Mouse (Mus musculus): ENCODE measurements around the gene Mrtfa. TPM values are rescaled to one million over a fixed set of nuclear protein-coding genes. Genes with fewer than 3 reads are reported as not detected.

Gene Mrtfa
- polyA plus RNA-seq, 1 experiment from 2014 or later, result 61.9 TPM

DNA sequence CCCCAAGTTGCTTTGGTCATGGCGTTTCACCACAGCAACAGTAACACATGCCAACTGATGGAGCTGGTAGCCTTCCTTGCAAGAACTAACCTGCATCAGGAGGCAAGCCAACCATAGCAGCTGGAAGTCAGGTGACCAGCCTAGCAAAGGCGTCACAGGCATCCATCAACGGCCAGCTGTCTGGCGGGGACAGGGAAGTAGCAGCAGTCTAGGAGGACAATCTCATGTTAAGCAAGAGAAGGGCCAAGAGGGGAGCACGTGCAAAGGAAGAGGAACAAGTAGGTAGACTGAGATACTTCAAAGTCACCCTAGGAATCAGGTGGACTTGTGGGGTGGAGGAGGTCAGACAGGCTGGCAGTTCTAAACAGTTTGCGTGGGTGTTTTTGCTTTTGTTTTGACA, 28.5 kb upstream of the Mrtfa start:
- WGBS (ENCODE audit: missing documents), result 28% methylated on average over 6 of the region's 6 CpGs
- Histone ChIP-seq H3K4me3 (ENCODE audit: inconsistent target) (no peak overlapping the region), H3K36me3 (ENCODE audit: inconsistent target) (no peaks in the 10 kb centered on the region), H3K79me2 (ENCODE audit: inconsistent target) (no peaks in the 10 kb centered on the region), H3K27ac (no peak overlapping the region)

DNA sequence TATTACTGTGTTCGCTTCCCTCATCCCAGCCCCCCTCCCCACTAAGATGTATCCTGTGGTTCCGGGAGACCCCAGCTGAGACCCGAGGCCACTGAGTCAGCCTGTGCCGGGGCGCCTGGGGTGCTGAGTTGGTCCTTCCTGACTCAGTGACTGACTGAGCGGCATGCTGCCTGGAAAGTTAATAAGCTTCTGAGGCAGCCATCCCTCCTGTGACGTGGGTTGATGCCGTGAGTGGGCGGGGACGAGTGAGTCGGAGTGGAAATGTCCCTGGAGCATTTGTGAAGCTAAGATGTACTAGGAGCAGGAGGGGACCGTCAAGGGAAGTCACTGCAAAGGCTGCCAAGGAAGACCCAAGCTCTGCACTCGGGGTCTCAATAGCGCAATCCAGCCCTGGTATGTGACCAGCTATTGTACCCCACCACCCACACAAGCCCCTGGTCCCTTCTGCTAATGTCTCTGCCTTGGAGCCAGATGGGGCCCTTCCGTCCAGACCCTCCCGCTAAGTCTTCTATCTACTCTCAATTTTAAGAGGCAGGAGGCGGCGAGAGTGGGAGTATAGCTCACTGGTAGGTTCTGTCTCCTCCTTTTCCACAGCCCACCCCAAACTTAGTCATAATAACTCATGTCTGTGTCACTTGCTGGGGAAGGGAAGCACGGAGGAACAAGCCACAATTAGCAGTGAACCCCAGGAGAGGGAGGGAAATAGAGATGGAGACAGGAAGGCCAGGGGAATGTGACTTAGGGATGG, 26.5 kb upstream of the Mrtfa start:
- 92% methylated on average over 19 of the region's 19 CpGs for WGBS (ENCODE audit: missing documents)
- no peaks in the 10 kb centered on the region for H3K36me3 ChIP-seq (ENCODE audit: inconsistent target)
- no peak overlapping the region for H3K4me3 ChIP-seq (ENCODE audit: inconsistent target)
- H3K27ac ChIP-seq, result no peak overlapping the region
- no peaks in the 10 kb centered on the region for H3K79me2 ChIP-seq (ENCODE audit: inconsistent target)

GRCm38 (mm10) chr15:81212976-81213375, 22.4 kb upstream of the Mrtfa start:
- H3K4me3 ChIP-seq (ENCODE audit: inconsistent target), result no peak overlapping the region
- H3K36me3 ChIP-seq (ENCODE audit: inconsistent target), result no peaks in the 10 kb centered on the region
- no peak overlapping the region for H3K27ac ChIP-seq
- no peaks in the 10 kb centered on the region for H3K79me2 ChIP-seq (ENCODE audit: inconsistent target)
- 92% methylated on average over 11 of the region's 15 CpGs for WGBS (ENCODE audit: missing documents)

GRCm38 (mm10) chr15:81210496-81210895, 19.9 kb upstream of the Mrtfa start:
- H3K36me3 ChIP-seq (ENCODE audit: inconsistent target), result no peaks in the 10 kb centered on the region
- WGBS (ENCODE audit: missing documents), result 3% methylated on average over 4 of the region's 5 CpGs
- no peaks in the 10 kb centered on the region for H3K79me2 ChIP-seq (ENCODE audit: inconsistent target)
- no peak overlapping the region for H3K4me3 ChIP-seq (ENCODE audit: inconsistent target)
- H3K27ac ChIP-seq, result no peak overlapping the region

- H3K36me3 ChIP-seq (ENCODE audit: inconsistent target), result no peaks in the 10 kb centered on the region
- no peaks in the 10 kb centered on the region for H3K79me2 ChIP-seq (ENCODE audit: inconsistent target)
- H3K4me3 ChIP-seq (ENCODE audit: inconsistent target), result no peak overlapping the region
- H3K27ac ChIP-seq, result no peak overlapping the region
- WGBS (ENCODE audit: missing documents), result 92% methylated on average over 5 of the region's 5 CpGs
Measured at GRCm38 (mm10) chr15:81202462-81202861, 11.9 kb upstream of the Mrtfa start.

- H3K79me2 ChIP-seq (ENCODE audit: inconsistent target), result no peaks in the 10 kb centered on the region
- H3K27ac ChIP-seq, result peak overlapping the region; percentile 1; the same call in 1 of the 2 replicates
- WGBS (ENCODE audit: missing documents), result 15% methylated on average over 4 of the region's 4 CpGs
- peak overlapping the region; percentile 1; the same call in 1 of the 2 replicates for H3K4me3 ChIP-seq (ENCODE audit: inconsistent target)
- H3K36me3 ChIP-seq (ENCODE audit: inconsistent target), result no peaks in the 10 kb centered on the region
Measured at GRCm38 (mm10) chr15:81199372-81199959, 8.9 kb upstream of the Mrtfa start.

- Histone ChIP-seq H3K27ac (no peak overlapping the region), H3K36me3 (ENCODE audit: inconsistent target) (no peaks in the 10 kb centered on the region), H3K4me3 (ENCODE audit: inconsistent target) (no peak overlapping the region), H3K79me2 (ENCODE audit: inconsistent target) (no peaks in the 10 kb centered on the region)
- WGBS (ENCODE audit: missing documents), result 95% methylated on average over 4 of the region's 5 CpGs
Measured at GRCm38 (mm10) chr15:81198447-81198846, 7.9 kb upstream of the Mrtfa start.

DNA sequence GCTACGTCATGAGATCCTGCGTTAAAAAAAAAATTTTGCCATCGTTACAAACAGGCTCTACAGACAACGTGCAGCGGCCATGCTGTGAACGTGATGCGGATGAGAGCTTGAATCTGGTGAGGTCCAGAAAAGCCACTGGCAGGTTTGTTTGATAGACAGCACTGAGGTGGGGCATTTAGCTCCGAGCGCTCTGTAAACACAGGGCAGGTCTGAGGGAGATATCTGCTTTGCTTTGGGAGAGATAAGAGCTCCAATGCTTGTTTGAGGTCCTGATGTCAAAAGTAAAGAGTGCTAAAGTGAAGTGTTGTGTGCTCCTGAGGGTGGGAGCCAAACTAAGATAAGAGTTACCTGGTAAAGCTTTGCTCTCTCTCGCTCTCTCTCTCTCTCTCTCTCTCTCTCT, 6.6 kb upstream of the Mrtfa start:
- Histone ChIP-seq H3K36me3 (ENCODE audit: inconsistent target) (no peaks in the 10 kb centered on the region), H3K79me2 (ENCODE audit: inconsistent target) (no peaks in the 10 kb centered on the region), H3K4me3 (ENCODE audit: inconsistent target) (no peak overlapping the region), H3K27ac (no peak overlapping the region)
- 92% methylated on average over 9 of the region's 10 CpGs for WGBS (ENCODE audit: missing documents)

DNA sequence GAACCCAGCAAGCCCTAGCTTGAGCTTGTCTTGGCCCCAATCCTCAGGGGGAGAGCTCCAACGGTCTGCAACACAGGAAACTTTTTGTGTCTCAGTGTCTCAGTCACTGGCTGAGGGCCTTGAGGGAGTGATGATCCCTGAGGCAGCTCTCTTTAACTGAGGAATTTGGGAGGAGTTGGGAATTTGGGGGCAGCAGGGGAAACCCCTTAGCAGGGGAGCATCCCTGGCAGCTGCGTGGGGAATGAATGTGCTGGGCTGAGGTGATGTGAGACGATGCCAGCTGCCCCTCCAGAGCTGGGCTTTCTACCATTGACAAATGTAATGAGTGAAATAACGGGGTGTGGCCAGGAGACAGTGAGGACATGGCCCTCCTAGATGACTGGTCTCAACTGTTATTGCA, 4.9 kb upstream of the Mrtfa start:
- no peak overlapping the region for H3K27ac ChIP-seq
- 68% methylated on average over 4 of the region's 4 CpGs for WGBS (ENCODE audit: missing documents)
- H3K36me3 ChIP-seq (ENCODE audit: inconsistent target), result no peaks in the 10 kb centered on the region
- H3K4me3 ChIP-seq (ENCODE audit: inconsistent target), result no peak overlapping the region
- H3K79me2 ChIP-seq (ENCODE audit: inconsistent target), result no peaks in the 10 kb centered on the region; the same call in 1 of the 2 replicates

DNA sequence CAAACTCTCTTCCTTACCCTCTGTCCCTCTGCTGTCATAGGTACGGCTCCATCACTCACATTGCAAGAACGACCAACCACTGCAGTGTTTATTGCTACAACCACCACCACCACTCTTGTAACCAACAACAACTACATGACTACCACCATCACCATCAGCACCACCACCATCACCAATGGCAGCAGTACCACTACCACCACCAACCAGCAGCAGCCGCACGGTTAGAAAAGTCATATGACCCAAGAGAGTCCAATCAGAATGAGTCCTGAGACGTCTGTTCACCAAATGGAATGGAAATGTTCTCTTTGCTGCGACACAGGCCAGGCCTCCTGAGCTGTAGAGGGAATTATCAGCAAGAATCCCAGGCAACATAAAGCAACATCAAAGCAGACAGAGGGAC, 4.2 kb upstream of the Mrtfa start:
- H3K36me3 ChIP-seq (ENCODE audit: inconsistent target), result no peaks in the 10 kb centered on the region
- 99% methylated on average over 6 of the region's 6 CpGs for WGBS (ENCODE audit: missing documents)
- no peak overlapping the region for H3K4me3 ChIP-seq (ENCODE audit: inconsistent target)
- H3K79me2 ChIP-seq (ENCODE audit: inconsistent target), result peaks cover 6% of the 10 kb centered on the region
- H3K27ac ChIP-seq, result no peak overlapping the region

DNA sequence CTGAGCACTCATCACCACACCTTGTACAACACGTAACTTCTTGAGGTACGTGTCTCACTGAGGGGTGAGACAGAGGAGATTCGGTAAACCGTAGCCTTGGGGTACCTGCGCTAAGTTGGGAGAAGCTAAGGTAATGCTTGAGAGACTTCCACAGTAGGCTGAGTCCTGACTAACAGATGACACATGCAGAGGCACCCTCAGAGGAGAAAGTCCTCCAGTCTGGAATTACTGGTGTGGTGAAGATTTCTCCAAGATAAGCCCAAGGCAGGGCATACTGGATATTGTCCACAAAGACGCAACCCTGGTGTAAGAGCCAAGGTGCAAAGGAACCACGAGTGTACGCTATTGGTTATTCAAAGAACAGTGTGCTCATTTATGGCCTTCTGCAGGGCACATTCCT, 2.3 kb upstream of the Mrtfa start:
- Histone ChIP-seq H3K36me3 (ENCODE audit: inconsistent target) (no peaks in the 10 kb centered on the region), H3K27ac (no peak overlapping the region), H3K4me3 (ENCODE audit: inconsistent target) (no peak overlapping the region), H3K79me2 (ENCODE audit: inconsistent target) (peaks cover 25% of the 10 kb centered on the region)
- WGBS (ENCODE audit: missing documents), result 84% methylated on average over 8 of the region's 8 CpGs

DNA sequence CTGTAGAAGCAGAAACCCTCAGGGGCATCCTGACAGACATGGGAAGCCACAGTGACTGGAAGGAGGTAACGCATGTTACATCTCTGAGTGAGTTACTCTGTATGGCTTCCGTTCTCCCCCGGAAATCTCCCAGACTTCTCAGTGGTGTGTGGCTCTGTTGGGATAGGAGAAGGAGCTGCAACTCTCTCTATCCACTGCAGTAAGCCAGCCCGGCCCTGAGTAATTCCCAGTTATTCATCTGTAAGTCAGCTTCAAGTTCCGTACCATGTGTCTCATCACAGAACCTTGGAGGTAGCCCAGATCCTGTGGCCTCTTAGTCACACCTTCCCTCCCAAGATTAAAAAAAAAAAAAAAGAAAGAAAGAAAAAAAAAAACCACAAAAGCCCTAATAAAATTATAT, 1.8 kb upstream of the Mrtfa start:
- no peak overlapping the region for H3K4me3 ChIP-seq (ENCODE audit: inconsistent target)
- WGBS (ENCODE audit: missing documents), result 96% methylated on average over 5 of the region's 5 CpGs
- peaks cover 31% of the 10 kb centered on the region for H3K79me2 ChIP-seq (ENCODE audit: inconsistent target)
- no peaks in the 10 kb centered on the region for H3K36me3 ChIP-seq (ENCODE audit: inconsistent target)
- no peak overlapping the region for H3K27ac ChIP-seq

GRCm38 (mm10) chr15:81191303-81191702, 746 bp upstream of the Mrtfa start:
- Histone ChIP-seq H3K27ac (peak overlapping the region; percentile 77), H3K4me3 (ENCODE audit: inconsistent target) (peak overlapping the region; percentile 79), H3K79me2 (ENCODE audit: inconsistent target) (peaks cover 41% of the 10 kb centered on the region), H3K36me3 (ENCODE audit: inconsistent target) (no peaks in the 10 kb centered on the region)
- 30% methylated on average over 9 of the region's 9 CpGs for WGBS (ENCODE audit: missing documents)

DNA sequence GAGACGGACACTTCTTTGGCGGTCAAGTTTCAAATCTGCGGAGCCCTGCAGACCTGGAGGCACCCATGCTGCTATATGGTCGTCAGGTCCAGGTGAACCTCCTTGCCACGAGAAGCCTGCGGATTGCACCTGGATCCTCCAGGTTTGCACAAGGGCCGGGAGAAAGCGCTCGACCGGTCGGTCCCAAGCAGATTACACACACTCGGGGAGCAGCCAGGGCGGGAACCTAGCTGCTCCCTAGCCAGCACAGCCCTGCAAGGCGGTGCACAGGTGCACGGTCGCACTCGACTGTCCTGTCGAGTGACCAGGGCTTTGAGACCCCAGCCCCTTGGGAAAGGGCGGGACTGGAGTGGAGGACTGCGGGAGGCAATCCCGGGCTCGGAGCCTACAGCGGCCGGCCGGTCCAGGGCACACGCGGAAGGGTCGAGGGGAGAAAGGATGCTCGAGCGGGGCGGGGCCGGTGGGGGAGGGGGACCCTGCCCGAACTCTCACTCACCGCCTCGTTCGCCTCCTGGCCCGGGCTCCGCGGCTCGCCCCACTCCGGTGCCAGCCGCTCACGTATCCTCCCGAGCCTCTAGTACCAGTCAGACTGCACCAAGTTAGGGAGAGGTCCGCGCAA, 437 bp downstream of the Mrtfa start:
- WGBS (ENCODE audit: missing documents), result 2% methylated on average over 32 of the region's 46 CpGs
- H3K27ac ChIP-seq, result 0 out of 2 replicates have a peak overlapping the region, but pooled peaks have one; percentile 13

DNA sequence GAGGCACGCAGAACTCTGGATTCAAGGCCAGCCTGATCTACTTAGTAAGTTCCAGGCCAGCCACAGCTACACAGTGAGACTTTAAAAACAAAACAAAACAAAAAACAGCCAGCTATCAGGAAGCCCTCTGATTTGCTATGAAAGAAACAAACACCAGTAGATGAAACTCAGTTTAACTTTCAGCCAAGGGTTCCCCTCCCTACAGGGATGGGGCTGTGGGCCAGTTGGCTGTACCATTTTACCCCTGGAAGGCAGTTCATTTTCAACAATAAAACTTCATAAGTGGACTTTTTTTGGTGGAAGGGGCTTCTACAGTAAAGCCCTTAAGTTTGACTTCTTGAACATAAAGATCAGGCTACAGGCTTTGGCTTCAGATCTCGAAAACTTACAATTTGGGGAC, 1.5 kb downstream of the Mrtfa start:
- 90% methylated on average over 2 of the region's 2 CpGs for WGBS (ENCODE audit: missing documents)

More for the DNA sequence above, 437 bp downstream of the Mrtfa start:
- Histone ChIP-seq H3K4me3 (ENCODE audit: inconsistent target) (peak overlapping the region; percentile 79), H3K36me3 (ENCODE audit: inconsistent target) (no peaks in the 10 kb centered on the region), H3K79me2 (ENCODE audit: inconsistent target) (peaks cover 53% of the 10 kb centered on the region)

More for the DNA sequence above, 1.5 kb downstream of the Mrtfa start:
- H3K36me3 ChIP-seq (ENCODE audit: inconsistent target), result no peaks in the 10 kb centered on the region
- no peak overlapping the region for H3K27ac ChIP-seq
- H3K79me2 ChIP-seq (ENCODE audit: inconsistent target), result peaks cover 63% of the 10 kb centered on the region
- no peak overlapping the region; the same call in 1 of the 2 replicates for H3K4me3 ChIP-seq (ENCODE audit: inconsistent target)

Data from macrophage (primary cell).